Mouse (Mus musculus): ENCODE measurements around the gene Tmco4.

Tmco4 gene

DNA sequence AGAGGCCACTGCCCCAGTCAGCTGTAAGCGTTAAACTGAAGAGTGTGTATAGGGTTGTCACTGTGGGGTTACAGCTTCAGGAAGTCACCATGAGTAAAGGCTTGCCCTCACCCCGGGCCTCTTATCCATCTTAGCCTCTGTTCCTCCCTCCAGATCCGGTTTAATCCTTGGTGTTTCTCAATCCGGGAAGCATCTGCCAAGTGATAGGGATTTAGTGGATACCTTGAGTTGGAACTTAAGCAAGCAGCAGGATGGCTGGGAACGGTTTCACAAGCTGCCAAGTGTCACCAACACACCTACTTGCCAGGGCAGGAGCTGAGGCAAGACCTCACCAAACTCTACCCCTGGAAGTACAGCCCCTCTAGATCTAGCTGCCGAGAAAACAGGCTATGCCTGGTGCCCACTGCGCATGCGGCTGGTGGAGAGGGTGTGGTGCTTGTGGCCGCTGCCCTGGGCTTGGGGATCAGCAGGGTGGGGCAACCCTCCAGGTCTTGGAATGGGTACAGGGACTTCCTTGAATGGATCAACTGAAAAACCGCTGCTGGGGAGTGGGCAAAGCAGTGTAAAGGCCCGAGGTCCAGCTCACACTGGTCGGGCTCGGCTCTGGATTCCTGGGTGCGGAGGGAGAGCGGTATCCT lies 117.7 kb downstream of the Tmco4 start:
- no peak for DNase-seq (ENCODE audit: low read depth in 2 of 2, low spot score in 2 of 2)

GRCm38 (mm10) chr4:139091066-139091465 lies 118.4 kb downstream of the Tmco4 start:
- DNase-seq (ENCODE audit: low read depth in 2 of 2, low spot score in 2 of 2): no peak

DNA sequence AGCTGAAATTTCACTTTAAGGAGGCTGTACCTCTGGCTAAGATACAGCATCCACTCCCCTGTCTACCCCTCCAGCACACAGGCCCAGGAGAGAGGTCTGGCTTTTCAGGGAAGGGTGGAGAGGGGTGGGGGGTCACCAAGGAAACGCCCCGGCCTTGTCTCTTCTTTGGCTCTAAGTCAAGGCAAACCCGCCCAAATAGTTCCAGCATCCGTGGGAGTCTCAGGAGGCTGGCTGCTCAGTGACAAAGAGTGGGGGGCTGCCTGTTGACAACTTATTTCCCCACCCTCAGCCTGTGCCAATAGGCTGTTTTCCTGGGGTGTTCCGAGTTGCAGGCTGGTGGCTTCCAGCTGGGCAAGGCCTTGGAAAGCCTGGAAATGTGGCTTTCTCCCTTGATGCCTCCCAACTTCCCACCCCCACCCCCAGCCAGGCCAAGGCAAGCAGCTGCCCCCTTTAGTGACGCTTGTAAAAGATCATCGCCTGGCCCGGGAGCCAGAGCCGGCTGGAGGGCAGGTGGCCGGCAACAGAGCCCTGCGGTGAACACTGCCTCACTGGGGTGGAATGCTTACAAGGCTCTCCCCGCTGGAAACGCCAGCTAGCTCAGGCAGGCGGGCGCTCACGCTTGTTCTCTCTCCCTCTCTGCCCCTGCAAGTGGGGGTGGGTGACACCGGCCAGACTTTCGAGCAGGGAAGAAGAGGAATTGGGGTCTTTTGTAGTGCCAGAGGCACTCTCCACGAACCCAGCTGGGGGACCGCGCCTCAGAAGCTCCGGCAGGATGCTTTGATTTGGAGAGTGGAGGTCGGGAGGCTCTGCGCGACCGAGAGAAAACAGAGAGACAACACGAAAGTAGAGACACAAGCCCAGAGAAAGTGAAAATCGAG lies 119.0 kb downstream of the Tmco4 start:
- no peak for DNase-seq (ENCODE audit: low read depth in 2 of 2, low spot score in 2 of 2)

- DNase-seq (ENCODE audit: low read depth in 2 of 2, low spot score in 2 of 2): no peak
These were observed 119.9 kb downstream of the Tmco4 start, which contains the start of gene Nbl1 for GRCm38 (mm10) chr4:139092356-139093195. Gene Nbl1, minus strand, starts transcription at chr4:139092993.

DNA sequence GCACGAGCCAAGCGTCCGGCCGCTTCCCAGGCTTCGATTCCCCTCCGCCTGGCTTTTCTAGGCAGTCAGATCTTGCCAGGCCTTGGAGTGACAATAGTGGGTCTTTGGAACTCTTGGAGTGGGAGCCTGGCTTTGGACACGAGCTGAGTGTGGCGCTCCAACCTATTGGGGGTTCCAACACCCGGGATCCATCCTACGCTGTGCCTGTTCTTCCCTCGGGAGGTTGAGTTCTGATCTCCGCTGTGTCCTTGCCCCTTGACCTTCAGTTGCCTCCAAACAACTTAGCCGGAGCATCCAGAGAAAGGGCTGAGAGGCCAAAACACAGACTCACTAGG lies 120.5 kb downstream of the Tmco4 start:
- no peak for DNase-seq (ENCODE audit: low read depth in 2 of 2, low spot score in 2 of 2)

GRCm38 (mm10) chr4:139095406-139095805 lies 122.7 kb downstream of the Tmco4 start:
- DNase-seq (ENCODE audit: low read depth in 2 of 2, low spot score in 2 of 2): no peak

DNA sequence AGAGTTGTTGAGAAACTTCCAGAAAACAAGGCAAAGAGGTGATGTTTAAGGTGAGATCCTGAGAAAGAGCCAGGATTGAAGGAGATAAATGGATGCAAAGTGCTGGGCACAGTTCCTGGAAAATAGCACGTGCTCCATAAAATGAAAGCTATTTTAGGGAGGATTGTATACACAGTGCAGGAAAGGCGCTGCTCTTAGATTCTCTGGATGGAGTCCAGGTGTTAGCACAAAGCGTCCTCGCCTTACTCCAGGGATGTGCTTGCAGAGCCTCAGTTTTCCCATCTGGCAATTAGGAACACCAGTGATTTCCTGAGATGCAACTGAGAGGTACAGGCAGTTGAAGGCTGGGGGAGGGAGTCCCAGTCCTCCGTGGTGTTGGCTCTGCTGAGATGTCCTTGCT lies 123.5 kb downstream of the Tmco4 start:
- DNase-seq (ENCODE audit: low read depth in 2 of 2, low spot score in 2 of 2): no peak

- DNase-seq (ENCODE audit: low read depth in 2 of 2, low spot score in 2 of 2): no peak
These were observed 127.6 kb downstream of the Tmco4 start for GRCm38 (mm10) chr4:139100326-139100725.

GRCm38 (mm10) chr4:139101546-139101945 lies 128.9 kb downstream of the Tmco4 start:
- no peak for DNase-seq (ENCODE audit: low read depth in 2 of 2, low spot score in 2 of 2)

GRCm38 (mm10) chr4:139105453-139105852 lies 132.8 kb downstream of the Tmco4 start:
- no peak for DNase-seq (ENCODE audit: low read depth in 2 of 2, low spot score in 2 of 2)

All from CD8-positive naive resting alpha-beta T cell, adult 2 months (primary cell).